Mouse (Mus musculus): ENCODE data around the gene Gm13084.
"Not testable (repeated sequence)": the region's sequence is repeated elsewhere in the genome, so short reads cannot be mapped to it uniquely, and the experiment has no call there.

Gm13084 gene

DNA sequence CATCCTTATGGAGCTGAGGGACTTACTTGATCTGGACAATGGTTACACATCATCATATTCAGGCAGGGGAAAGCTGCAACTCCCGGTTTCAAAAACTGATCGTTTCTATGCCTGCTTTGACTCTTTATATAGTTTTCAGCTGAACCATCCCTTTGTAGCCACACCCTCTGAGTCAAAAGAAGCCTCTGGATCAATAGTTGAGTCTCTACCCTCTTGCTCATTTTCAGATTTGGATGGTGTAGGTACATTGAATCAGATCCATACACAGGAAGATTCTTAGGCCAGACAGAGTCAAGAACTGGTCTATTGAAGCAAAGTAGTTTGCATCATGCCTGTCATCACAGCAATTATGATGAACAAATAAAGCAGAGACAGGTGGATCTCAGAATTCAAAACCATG is at the start of gene Gm13084:
Gene Gm13084 (minus strand): TSS at position 101 of the 400 bp plus-strand sequence.
- no peak for DNase-seq (ENCODE audit: low read depth)

DNA sequence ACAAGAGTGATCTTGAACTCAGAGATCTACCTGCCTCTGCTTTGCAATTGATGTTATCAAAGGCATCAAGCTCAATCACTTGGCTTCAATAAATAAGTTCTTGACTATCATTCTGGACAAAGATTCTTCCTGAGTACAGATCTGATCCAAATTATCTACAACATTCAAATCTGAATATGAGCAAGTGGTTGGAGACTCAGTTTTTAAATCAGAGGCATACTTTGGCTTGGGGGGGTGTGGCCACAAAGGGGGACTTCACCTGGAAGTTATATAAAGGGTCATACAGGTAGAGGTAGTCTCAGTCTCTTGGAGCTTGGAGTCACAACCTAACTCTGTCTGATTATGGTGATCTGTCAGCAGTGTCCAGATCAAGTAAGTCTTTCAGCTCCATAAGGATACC is 30.3 kb upstream of the Gm13084 start, which contains the start of gene Gm13103:
Gene Gm13103 (plus strand): TSS at position 301 of the 400 bp plus-strand sequence.
- DNase-seq (ENCODE audit: low read depth), result not testable (repeated sequence)

GRCm38 (mm10) chr4:143789052-143789451 is 26.8 kb downstream of the Gm13084 start, which contains the start of gene Gm13023:
Gm13023 (plus strand) TSS chr4:143789352.
- not testable (repeated sequence) for DNase-seq (ENCODE audit: low read depth)
